Mouse (Mus musculus) brain, embryonic 14.5 days (tissue): Measurements from ENCODE around the gene Olfr1048.

Source experiments
- CTCF ChIP-seq: fragments of 200-500 bp; IDR thresholded peaks from 2 replicates; pipeline ENCODE4 v1.5.1; 2012; ENCODE audit warnings: inconsistent platforms, mild to moderate bottlenecking, moderate library complexity, borderline replicate concordance; ENCODE audit not compliant: insufficient read depth, insufficient read length; ENCODE audit errors: extremely low read depth
- POLR2A ChIP-seq: fragments of 200-500 bp; IDR thresholded peaks from 2 replicates; pipeline ENCODE4 v1.6.1; 2012; ENCODE audit warnings: mild to moderate bottlenecking, inconsistent platforms, borderline replicate concordance; ENCODE audit not compliant: poor library complexity, insufficient read depth, insufficient read length, severe bottlenecking; ENCODE audit errors: extremely low read depth

DNA sequence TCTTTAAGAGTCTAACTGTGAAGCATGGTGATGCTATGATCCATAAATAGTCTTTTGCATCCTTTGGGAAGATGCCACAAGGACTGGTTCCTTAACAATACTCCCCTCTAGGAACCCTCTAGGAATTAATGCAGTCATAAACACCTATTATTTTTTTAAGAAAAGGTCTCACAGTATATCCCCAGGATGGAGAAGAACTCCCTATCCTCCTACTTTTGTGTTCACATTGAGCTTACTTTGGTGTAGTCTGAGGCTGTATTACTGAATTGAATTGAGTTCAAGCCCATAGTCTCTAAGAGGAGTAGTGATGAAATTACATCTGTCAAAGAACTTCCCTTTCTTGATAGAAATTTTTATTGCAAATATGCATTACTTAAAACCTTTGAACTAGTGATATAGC, 37.2 kb downstream of the Olfr1048 start, which contains the start of gene Olfr1045:
- TF ChIP-seq CTCF (no peak), POLR2A (no peak)
